Mouse (Mus musculus) MEL (cell line): Measurements from ENCODE around the gene Sult2b1. TPM values are rescaled to one million over a fixed set of nuclear protein-coding genes. Genes with fewer than 3 reads are reported as not detected.

Source experiments
- DNase-seq: peaks from one replicate; pipeline ENCODE4 v3.0.0; 2011; ENCODE audit warnings: low read depth, low spot score
- H3K27ac ChIP-seq: 2 replicates; pipeline ENCODE4 v1.5.1; 2012; ENCODE audit warnings: low read depth, mild to moderate bottlenecking, control low read depth, low read length, moderate library complexity; ENCODE audit not compliant: control insufficient read depth
- H3K27me3 ChIP-seq, 2 experiments: fragments of 150-350 bp in 1 of 2; sonication (generic) in 1 of 2; 2 replicates each; pipeline ENCODE4 v1.6.1; 2012; ENCODE audit warnings: low read length in 2 of 2, mild to moderate bottlenecking in 2 of 2, improper control_type of control experiment in 1 of 2, moderate library complexity in 1 of 2; ENCODE audit not compliant: insufficient read depth in 2 of 2, control insufficient read depth in 1 of 2
- H3K36me3 ChIP-seq, 2 experiments: 2 replicates each; pipeline ENCODE4 v1.6.1; 2012 to 2014; ENCODE audit warnings: low read length in 2 of 2, improper control_type of control experiment in 1 of 2, inconsistent platforms in 1 of 2, mild to moderate bottlenecking in 1 of 2; ENCODE audit not compliant: insufficient read depth in 2 of 2, control insufficient read depth in 1 of 2
- H3K4me1 ChIP-seq, 2 experiments: fragments of 150-350 bp in 1 of 2; sonication (generic) in 1 of 2; 2 replicates each; pipeline ENCODE4 v1.6.1; 2012; ENCODE audit warnings: low read length in 2 of 2, improper control_type of control experiment in 1 of 2, mild to moderate bottlenecking in 1 of 2; ENCODE audit not compliant: insufficient read depth in 2 of 2, control insufficient read depth in 1 of 2
- H3K4me3 ChIP-seq, 2 experiments: fragments of 150-350 bp in 1 of 2; sonication (generic) in 1 of 2; 2 replicates each; pipeline ENCODE4 v1.5.1; 2012; ENCODE audit warnings: low read depth in 2 of 2, low read length in 2 of 2, mild to moderate bottlenecking in 2 of 2, moderate library complexity in 2 of 2, control low read depth in 1 of 2, improper control_type of control experiment in 1 of 2; ENCODE audit not compliant: control insufficient read depth in 1 of 2, insufficient read depth in 1 of 2
- H3K79me2 ChIP-seq: 2 replicates; pipeline ENCODE4 v1.6.1; 2012; ENCODE audit warnings: mild to moderate bottlenecking, low read length, moderate library complexity; ENCODE audit not compliant: control insufficient read depth, poor library complexity, insufficient read depth
- H3K9ac ChIP-seq: 2 replicates; pipeline ENCODE4 v1.6.1; 2012; ENCODE audit warnings: low read depth, mild to moderate bottlenecking, control low read depth, low read length, moderate library complexity; ENCODE audit not compliant: control insufficient read depth, poor library complexity, severe bottlenecking
- H3K9me3 ChIP-seq: fragments of 150-350 bp; sonication (generic); replicated peaks from 2 replicates; pipeline ENCODE4 v1.6.1; 2012; ENCODE audit warnings: mild to moderate bottlenecking, low read length, improper control_type of control experiment, moderate library complexity; ENCODE audit not compliant: insufficient read depth
- BHLHE40 ChIP-seq: IDR thresholded peaks from 2 replicates; pipeline ENCODE4 v1.6.1; 2012; ENCODE audit warnings: low read depth, mild to moderate bottlenecking, inconsistent platforms, low read length, improper control_type of control experiment, borderline replicate concordance
- CHD2 ChIP-seq: IDR thresholded peaks from 2 replicates; pipeline ENCODE4 v1.6.1; 2011; ENCODE audit warnings: low read length, improper control_type of control experiment
- CTCF ChIP-seq, 3 experiments: IDR thresholded peaks in 2 of 3; conservative IDR thresholded peaks in 1 of 3; 2 replicates each; pipeline ENCODE4 v1.5.1; 2011 to 2012; ENCODE audit warnings: low read length in 3 of 3, low read depth in 2 of 3, mild to moderate bottlenecking in 2 of 3, improper control_type of control experiment in 1 of 3, inconsistent platforms in 1 of 3, mixed read lengths in 1 of 3, moderate library complexity in 1 of 3; ENCODE audit not compliant: control insufficient read depth in 1 of 3, insufficient read depth in 1 of 3, poor library complexity in 1 of 3, severe bottlenecking in 1 of 3
- EP300 ChIP-seq, 2 experiments: IDR thresholded peaks; 2 replicates each; pipeline ENCODE4 v1.6.1; 2011; ENCODE audit warnings: improper control_type of control experiment in 2 of 2, low read length in 2 of 2, low read depth in 1 of 2, mild to moderate bottlenecking in 1 of 2
- GABPA ChIP-seq: IDR thresholded peaks from 2 replicates; pipeline ENCODE4 v1.6.1; 2012; ENCODE audit warnings: low read depth, mild to moderate bottlenecking, inconsistent platforms, low read length, improper control_type of control experiment, moderate library complexity
- GATA1 ChIP-seq: IDR thresholded peaks from 2 replicates; pipeline ENCODE4 v1.6.1; 2011; ENCODE audit warnings: low read depth, low read length, improper control_type of control experiment
- HCFC1 ChIP-seq: IDR thresholded peaks from 2 replicates; pipeline ENCODE4 v1.6.1; 2012; ENCODE audit warnings: low read depth, mild to moderate bottlenecking, inconsistent platforms, low read length, improper control_type of control experiment, moderate library complexity
- KAT2A ChIP-seq: conservative IDR thresholded peaks from 2 replicates; pipeline ENCODE4 v1.6.1; 2012; ENCODE audit warnings: low read depth, low read length, improper control_type of control experiment, inconsistent platforms
- MAX ChIP-seq: IDR thresholded peaks from 2 replicates; pipeline ENCODE4 v1.6.1; 2011; ENCODE audit warnings: low read length, improper control_type of control experiment
- MAZ ChIP-seq: IDR thresholded peaks from 2 replicates; pipeline ENCODE4 v1.6.1; 2012; ENCODE audit warnings: low read depth, mild to moderate bottlenecking, inconsistent platforms, low read length, improper control_type of control experiment
- MYB ChIP-seq: IDR thresholded peaks from 2 replicates; pipeline ENCODE4 v1.6.1; 2011; ENCODE audit warnings: mild to moderate bottlenecking, low read depth, low read length, improper control_type of control experiment
- MYC ChIP-seq: IDR thresholded peaks from 2 replicates; pipeline ENCODE4 v1.6.1; 2011; ENCODE audit warnings: low read depth, mild to moderate bottlenecking, low read length, improper control_type of control experiment, moderate library complexity
- NELFE ChIP-seq: IDR thresholded peaks from 2 replicates; pipeline ENCODE4 v1.6.1; 2011; ENCODE audit warnings: low read depth, low read length, improper control_type of control experiment
- NRF1 ChIP-seq: IDR thresholded peaks from 2 replicates; pipeline ENCODE4 v1.6.1; 2014; ENCODE audit warnings: low read depth, mild to moderate bottlenecking, inconsistent platforms, low read length, improper control_type of control experiment, moderate library complexity; ENCODE audit not compliant: poor library complexity, insufficient read depth, severe bottlenecking
- POLR2A ChIP-seq, 2 experiments: IDR thresholded peaks; 2 replicates each; pipeline ENCODE4 v1.6.1; 2011 to 2012; ENCODE audit warnings: low read length in 2 of 2, mild to moderate bottlenecking in 2 of 2, control low read depth in 1 of 2, improper control_type of control experiment in 1 of 2, low read depth in 1 of 2, moderate library complexity in 1 of 2; ENCODE audit not compliant: control insufficient read depth in 1 of 2, insufficient read depth in 1 of 2, poor library complexity in 1 of 2
- POLR2AphosphoS2 ChIP-seq: IDR thresholded peaks from 2 replicates; pipeline ENCODE4 v1.6.1; 2011; ENCODE audit warnings: low read length, improper control_type of control experiment
- RAD21 ChIP-seq: IDR thresholded peaks from 2 replicates; pipeline ENCODE4 v1.6.1; 2011; ENCODE audit warnings: mild to moderate bottlenecking, low read depth, low read length, improper control_type of control experiment
- RCOR1 ChIP-seq: IDR thresholded peaks from 2 replicates; pipeline ENCODE4 v1.6.1; 2012; ENCODE audit warnings: low read depth, mild to moderate bottlenecking, inconsistent platforms, low read length, improper control_type of control experiment
- TAL1 ChIP-seq: IDR thresholded peaks from 2 replicates; pipeline ENCODE4 v1.6.1; 2012; ENCODE audit warnings: mild to moderate bottlenecking, inconsistent platforms, low read length, moderate library complexity, mixed read lengths
- TBP ChIP-seq: IDR thresholded peaks from 2 replicates; pipeline ENCODE4 v1.8.0; 2011; ENCODE audit warnings: low read depth, low read length, improper control_type of control experiment
- UBTF ChIP-seq: IDR thresholded peaks from 2 replicates; pipeline ENCODE4 v1.6.1; 2012; ENCODE audit warnings: low read depth, mild to moderate bottlenecking, inconsistent platforms, low read length, improper control_type of control experiment, moderate library complexity, borderline replicate concordance; ENCODE audit not compliant: insufficient read depth
- USF2 ChIP-seq, 2 experiments: IDR thresholded peaks; 2 replicates each; pipeline ENCODE4 v1.6.1; 2011 to 2012; ENCODE audit warnings: improper control_type of control experiment in 2 of 2, low read length in 2 of 2, borderline replicate concordance in 1 of 2, inconsistent platforms in 1 of 2, low read depth in 1 of 2, mild to moderate bottlenecking in 1 of 2; ENCODE audit not compliant: insufficient read depth in 1 of 2
- ZC3H11A ChIP-seq: IDR thresholded peaks from 2 replicates; pipeline ENCODE4 v1.6.1; 2012; ENCODE audit warnings: low read depth, mild to moderate bottlenecking, inconsistent platforms, low read length, improper control_type of control experiment
- ZNF384 ChIP-seq: IDR thresholded peaks from 2 replicates; pipeline ENCODE4 v1.6.1; 2012; ENCODE audit warnings: low read depth, mild to moderate bottlenecking, inconsistent platforms, low read length, improper control_type of control experiment
- polyA plus RNA-seq, 2 experiments: library from polyadenylated mRNA; stranded (reverse) in 1 of 2; unstranded in 1 of 2; fragments of >175 nt in 1 of 2; fragments of >200 nt in 1 of 2; gene quantifications; 2 replicates each; pipeline versions ENCODE4 v1.2.1 to v1.2.4; 2012; ENCODE audit warnings: low replicate concordance in 2 of 2, low read depth in 1 of 2; ENCODE audit not compliant: insufficient read length in 2 of 2, insufficient read depth in 1 of 2, missing spikeins in 1 of 2
- total RNA-seq: library from RNA; depleted of rRNA; stranded (reverse); fragments of 300-350 nt; gene quantifications from 2 replicates; pipeline ENCODE4 v1.2.3, GENCODE M21; 2012

The Sult2b1 gene
- total and polyA plus RNA-seq, 3 experiments: 0.08 to 0.47 TPM; not detected in 1

GRCm38 (mm10) chr7:45721642-45722347 is 62.7 kb downstream of the Sult2b1 start:
- Histone ChIP-seq H3K27ac (no peak overlapping the region), H3K9ac (no peak overlapping the region), H3K4me1 (no peaks in the 10 kb centered on the region), H3K27me3 (no peaks in the 10 kb centered on the region), H3K4me3 (no peak overlapping the region), H3K79me2 (peaks cover 28% of the 10 kb centered on the region), H3K36me3 (peaks cover 2% of the 10 kb centered on the region in 2 experiments; a peak in 3 of 4 replicates)
- peak; percentile 43 for DNase-seq
- TF ChIP-seq RCOR1: no peak
- TF ChIP-seq USF2 (IDR thresholded peaks at IDR 0.05; ENCODE audit: borderline replicate concordance in 1 of 2, insufficient read depth in 1 of 2, low read depth in 1 of 2, low read length in 2 of 2): no peak
- TF ChIP-seq GATA1: peak; percentile 3; the same call in 1 of the 2 replicates
- TF ChIP-seq, all 39 proteins: peak for 1
- no peaks in the 10 kb centered on the region for H3K9me3 ChIP-seq

GRCm38 (mm10) chr7:45721234-45721571 is 63.3 kb downstream of the Sult2b1 start:
- H3K4me1 ChIP-seq: no peaks in the 10 kb centered on the region
- H3K79me2 ChIP-seq: peaks cover 34% of the 10 kb centered on the region
- no peak overlapping the region for H3K9ac ChIP-seq
- no peak overlapping the region for H3K4me3 ChIP-seq
- peaks cover 2% of the 10 kb centered on the region in 2 experiments; a peak in 3 of 4 replicates for H3K36me3 ChIP-seq
- no peaks in the 10 kb centered on the region for H3K9me3 ChIP-seq
- H3K27me3 ChIP-seq: no peaks in the 10 kb centered on the region
- TF ChIP-seq RAD21 (no peak), EP300 (IDR thresholded peaks at IDR 0.05; ENCODE audit: low read depth in 1 of 2, low read length in 2 of 2) (no peak), TAL1 (no peak), POLR2AphosphoS2 (peak; percentile 93), POLR2A (IDR thresholded peaks at IDR 0.05; ENCODE audit: control insufficient read depth in 1 of 2, insufficient read depth in 1 of 2, low read depth in 1 of 2, low read length in 2 of 2, poor library complexity in 1 of 2) (peak in 1 of 2 experiments; percentile 29; a peak in 1 of 4 replicates), NRF1 (no peak), KAT2A (no peak), ZNF384 (no peak), MYB (no peak), CTCF (IDR thresholded peaks at IDR 0.05 in 2 of 3, conservative IDR thresholded peaks at IDR 0.05 in 1 of 3; ENCODE audit: control insufficient read depth in 1 of 3, insufficient read depth in 1 of 3, low read depth in 2 of 3, low read length in 3 of 3, poor library complexity in 1 of 3, severe bottlenecking in 1 of 3) (no peak), TBP (no peak), ZC3H11A (no peak), MAX (no peak), GABPA (no peak), HCFC1 (no peak), BHLHE40 (no peak), MAZ (no peak), CHD2 (peak; percentile 18; the same call in 1 of the 2 replicates), MYC (no peak), NELFE (no peak), UBTF (no peak)
- no peak overlapping the region for H3K27ac ChIP-seq
- peak; percentile 42 for DNase-seq
